Mouse (Mus musculus) embryonic facial prominence, embryonic 11.5 days (tissue): ENCODE data around the gene Rps8. TPM values are rescaled to one million over a fixed set of nuclear protein-coding genes. Genes with fewer than 3 reads are reported as not detected.

ENCODE experiments used
- ATAC-seq: fragments of 200-750 bp; cut with Nextera tagmentation; replicated peaks from 2 replicates; pipeline ENCODE4 v1.8.0; 2017; ENCODE audit warnings: low read depth; ENCODE audit not compliant: insufficient number of reproducible peaks, low FRiP score, low TSS enrichment
- DNase-seq: peaks from one replicate; pipeline ENCODE4 v3.0.0-alpha.2; 2015; ENCODE audit warnings: low spot score
- H3K27ac ChIP-seq: fragments of 300-500 bp; sonication (generic); replicated peaks from 2 replicates; pipeline ENCODE4 v1.5.1; 2014; ENCODE audit warnings: mild to moderate bottlenecking, low read depth, low read length, control low read depth
- H3K27me3 ChIP-seq: fragments of 300-500 bp; sonication (generic); 2 replicates; pipeline ENCODE4 v1.6.1; 2014; ENCODE audit warnings: mild to moderate bottlenecking, low read length, moderate library complexity, mixed read lengths; ENCODE audit not compliant: control insufficient read depth, insufficient read depth
- H3K36me3 ChIP-seq: fragments of 300-500 bp; sonication (generic); replicated peaks from 2 replicates; pipeline ENCODE4 v1.6.1; 2014; ENCODE audit warnings: low read depth, mild to moderate bottlenecking, low read length, moderate library complexity, mixed read lengths; ENCODE audit not compliant: control insufficient read depth, insufficient read depth
- H3K4me1 ChIP-seq: fragments of 300-500 bp; sonication (generic); 2 replicates; pipeline ENCODE4 v1.6.1; 2014; ENCODE audit warnings: low read length, mixed read lengths; ENCODE audit not compliant: control insufficient read depth, insufficient read depth
- H3K4me2 ChIP-seq: fragments of 300-500 bp; sonication (generic); 2 replicates; pipeline ENCODE4 v1.6.1; 2014; ENCODE audit warnings: low read depth, mild to moderate bottlenecking, control low read depth, low read length, moderate library complexity
- H3K4me3 ChIP-seq: fragments of 300-500 bp; sonication (generic); 2 replicates; pipeline ENCODE4 v1.5.1; 2014; ENCODE audit warnings: low read depth, low read length, control low read depth
- H3K9ac ChIP-seq: fragments of 300-500 bp; sonication (generic); replicated peaks from 2 replicates; pipeline ENCODE4 v1.6.1; 2014; ENCODE audit warnings: mild to moderate bottlenecking, control low read depth, low read length
- H3K9me3 ChIP-seq: fragments of 300-500 bp; sonication (generic); replicated peaks from 2 replicates; pipeline ENCODE4 v1.6.1; 2016; ENCODE audit warnings: mild to moderate bottlenecking, low read length, inconsistent platforms, mixed read lengths; ENCODE audit not compliant: control insufficient read depth
- WGBS: fragments of 180-500 bp; shearing (Covaris S2); extraction: QIAGEN DNeasy Blood & Tissue Kit; methylation state at CpG from one replicate; pipeline ENCODE4 v1.1.7; 2014; 5-methylcytosine and 5-hydroxymethylcytosine counted together
- polyA plus RNA-seq: library from polyadenylated mRNA; unstranded; fragments of >200 nt; fragmentation: Nextera tagmentation; extraction: Ambion mirVana; gene quantifications from 2 replicates; pipeline ENCODE4 v1.2.1, GENCODE M21; 2014

The Rps8 gene
- polyA plus RNA-seq, 1 experiment from 2014 or later, result 963 TPM

- WGBS, result 88% methylated on average over 9 of the region's 9 CpGs
- no peak within 1 kb of the TSS for H3K4me2 ChIP-seq
- no peak within 1 kb of the TSS for H3K4me3 ChIP-seq
- H3K36me3 ChIP-seq, result no peaks in the 10 kb centered on the region; the same call in 1 of the 2 replicates
- peak within 1 kb of the TSS; percentile 63; the same call in 1 of the 2 replicates for H3K9ac ChIP-seq
- H3K27me3 ChIP-seq, result peaks cover 2% of the 10 kb centered on the region; the same call in 1 of the 2 replicates
- peak within 1 kb of the TSS; percentile 43; the same call in 1 of the 2 replicates for H3K27ac ChIP-seq
- ATAC-seq, result no peak
- peaks cover 11% of the 10 kb centered on the region for H3K4me1 ChIP-seq
- no peaks in the 10 kb centered on the region for H3K9me3 ChIP-seq
- no peak for DNase-seq
Measured at GRCm38 (mm10) chr4:117126675-117127290, 29.3 kb downstream of the Rps8 start, which contains the start of gene Tctex1d4. Gene Tctex1d4 (plus strand): TSS chr4:117126794.

DNA sequence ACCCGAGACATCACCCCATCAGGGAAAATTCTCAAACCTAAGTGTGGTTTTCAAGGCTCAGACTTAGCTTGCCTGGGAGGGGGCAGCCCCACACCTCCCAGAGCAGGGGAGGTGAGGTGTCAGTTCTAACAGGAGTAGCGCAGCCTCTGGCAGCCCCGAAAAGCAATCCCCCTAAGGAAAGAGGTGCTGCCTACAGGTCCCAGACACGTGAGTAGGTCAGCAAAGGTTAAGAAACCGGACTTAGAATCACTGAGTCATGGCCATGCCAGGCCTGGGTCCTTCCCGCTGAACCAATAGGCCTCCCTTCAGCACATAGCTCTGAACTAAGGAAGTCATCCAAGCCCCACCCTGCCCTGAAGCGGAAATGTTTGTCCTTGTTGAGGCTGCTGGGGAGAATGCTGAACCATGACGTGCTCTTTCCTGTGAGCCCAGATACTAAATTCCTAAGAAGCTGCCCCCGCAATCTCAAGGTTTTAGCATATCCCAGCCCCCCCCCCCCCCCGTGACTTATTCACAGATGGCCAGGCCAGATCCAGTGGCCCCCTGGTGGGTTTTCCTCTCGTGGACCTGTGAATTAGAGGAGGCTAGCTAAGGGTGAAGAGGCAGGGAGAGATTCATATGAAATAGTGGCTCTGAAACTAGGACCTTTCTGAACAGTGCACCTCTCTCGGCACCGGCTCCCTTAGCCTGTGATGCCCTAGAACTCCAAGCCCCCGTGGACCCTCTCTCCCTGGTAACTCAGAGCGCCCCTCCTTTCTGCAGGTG is 30.0 kb downstream of the Rps8 start:
- no peaks in the 10 kb centered on the region for H3K27me3 ChIP-seq
- WGBS, result 47% methylated on average over 15 of the region's 15 CpGs
- H3K4me2 ChIP-seq, result no peak overlapping the region
- H3K9ac ChIP-seq, result peak overlapping the region; percentile 63; the same call in 1 of the 2 replicates
- H3K27ac ChIP-seq, result peak overlapping the region; percentile 43; the same call in 1 of the 2 replicates
- no peak for ATAC-seq
- DNase-seq, result no peak
- H3K9me3 ChIP-seq, result no peaks in the 10 kb centered on the region
- H3K4me1 ChIP-seq, result peaks cover 10% of the 10 kb centered on the region
- H3K4me3 ChIP-seq, result no peak overlapping the region
- H3K36me3 ChIP-seq, result no peaks in the 10 kb centered on the region; the same call in 1 of the 2 replicates

DNA sequence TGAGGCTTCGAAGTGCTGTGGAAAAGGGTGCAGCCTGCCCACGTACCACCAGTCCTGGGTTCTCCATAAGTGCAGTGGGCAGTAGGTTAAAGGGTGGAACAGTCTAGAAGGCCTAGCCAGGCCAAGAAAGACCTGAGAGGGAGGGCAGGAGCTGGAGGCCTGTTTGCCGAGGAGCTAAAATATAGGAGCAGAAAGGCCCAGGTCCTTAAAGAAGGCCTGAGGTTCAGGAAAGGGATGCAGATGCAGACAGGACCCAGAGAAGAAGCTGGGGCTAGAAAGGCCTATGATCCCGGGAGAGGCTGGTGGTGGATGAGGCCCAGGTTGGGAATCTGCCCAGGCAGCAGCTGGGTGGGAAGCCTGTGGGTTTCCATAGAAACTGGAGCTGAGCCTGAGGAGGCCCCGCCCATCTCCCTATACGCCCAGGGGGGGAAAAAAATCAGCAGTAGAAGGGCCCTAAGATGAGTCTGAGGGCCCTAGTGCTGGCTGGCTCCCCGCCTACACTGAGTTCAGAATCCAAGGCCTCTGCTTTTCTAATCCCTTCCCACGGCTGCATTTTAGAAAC is 30.6 kb downstream of the Rps8 start, which contains the start of gene Btbd19:
Gene Btbd19, minus strand, starts transcription at position 378 of the 562 bp plus-strand sequence.
- Histone ChIP-seq H3K4me3 (no peak within 1 kb of the TSS), H3K36me3 (no peaks in the 10 kb centered on the region; the same call in 1 of the 2 replicates), H3K4me1 (peaks cover 10% of the 10 kb centered on the region), H3K27me3 (no peaks in the 10 kb centered on the region), H3K9ac (peak within 1 kb of the TSS; percentile 63), H3K9me3 (no peaks in the 10 kb centered on the region), H3K4me2 (no peak within 1 kb of the TSS; the same call in 1 of the 2 replicates), H3K27ac (peak within 1 kb of the TSS; percentile 63)
- DNase-seq, result peak; percentile 67
- no peak for ATAC-seq
- 36% methylated on average over 8 of the region's 8 CpGs for WGBS

GRCm38 (mm10) chr4:117124518-117125347 is 31.3 kb downstream of the Rps8 start:
- no peak for ATAC-seq
- 61% methylated on average over 14 of the region's 14 CpGs for WGBS
- Histone ChIP-seq H3K4me2 (no peak overlapping the region), H3K4me3 (no peak overlapping the region), H3K27ac (peak overlapping the region; percentile 63; the same call in 1 of the 2 replicates), H3K27me3 (no peaks in the 10 kb centered on the region), H3K9me3 (no peaks in the 10 kb centered on the region), H3K4me1 (peaks cover 10% of the 10 kb centered on the region), H3K36me3 (no peaks in the 10 kb centered on the region; the same call in 1 of the 2 replicates), H3K9ac (peak overlapping the region; percentile 63)
- DNase-seq, result no peak

DNA sequence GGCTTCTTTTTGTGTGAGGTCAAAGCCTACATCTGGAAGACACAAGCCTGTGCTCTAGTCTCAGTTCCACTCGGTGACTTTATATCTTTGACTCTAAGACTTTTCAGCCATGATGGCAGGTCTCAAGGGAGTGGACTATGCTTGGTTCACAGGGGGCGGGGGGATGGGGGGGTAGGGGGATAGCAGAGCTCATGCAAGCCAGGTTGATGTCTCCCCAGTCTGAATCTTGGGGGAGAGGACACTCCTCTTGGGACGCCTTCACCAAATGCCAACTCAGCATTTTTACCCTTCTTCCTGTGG is 31.9 kb downstream of the Rps8 start:
- DNase-seq (no peak), ATAC-seq (no peak)
- no peaks in the 10 kb centered on the region for H3K9me3 ChIP-seq
- H3K4me3 ChIP-seq, result no peak overlapping the region
- no peaks in the 10 kb centered on the region; the same call in 1 of the 2 replicates for H3K36me3 ChIP-seq
- H3K27ac ChIP-seq, result no peak overlapping the region
- peaks cover 10% of the 10 kb centered on the region for H3K4me1 ChIP-seq
- H3K27me3 ChIP-seq, result no peaks in the 10 kb centered on the region
- H3K9ac ChIP-seq, result no peak overlapping the region
- WGBS, result 84% methylated on average over 3 of the region's 3 CpGs
- no peak overlapping the region for H3K4me2 ChIP-seq

DNA sequence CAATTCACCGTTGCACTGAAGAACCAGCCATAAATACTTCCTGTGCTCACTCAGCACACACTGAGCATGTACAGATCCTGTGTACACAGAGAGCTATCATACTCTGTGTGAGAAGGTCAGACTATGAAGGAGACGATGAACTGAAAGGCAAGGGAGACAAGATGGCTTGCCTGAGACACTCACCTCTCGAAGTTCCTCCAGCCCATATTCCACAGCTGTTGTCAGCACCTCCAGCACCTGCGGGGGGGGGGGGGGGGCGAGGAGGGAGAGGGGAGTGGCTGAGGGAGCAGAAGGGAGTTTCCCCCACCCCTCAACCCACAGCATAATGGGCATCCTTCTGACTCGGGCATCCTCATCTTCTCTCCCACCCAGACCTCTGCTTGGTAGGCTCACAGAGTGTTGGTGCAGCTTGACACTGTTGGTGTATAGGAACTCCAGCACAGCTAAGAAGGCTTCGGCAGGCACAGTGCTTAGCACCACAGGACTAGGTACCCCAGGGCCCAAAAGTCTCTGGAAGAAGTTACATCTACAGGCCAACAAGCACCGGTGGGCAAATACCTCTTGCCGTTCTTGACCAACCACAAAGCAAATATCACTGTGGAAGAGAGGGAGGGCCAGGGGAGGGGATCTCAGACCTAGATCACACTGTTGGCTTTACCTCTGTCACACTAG is 32.4 kb downstream of the Rps8 start:
- Histone ChIP-seq H3K36me3 (no peaks in the 10 kb centered on the region), H3K9ac (no peak overlapping the region), H3K4me3 (no peak overlapping the region), H3K4me1 (peaks cover 10% of the 10 kb centered on the region), H3K27me3 (no peaks in the 10 kb centered on the region), H3K4me2 (no peak overlapping the region), H3K27ac (no peak overlapping the region), H3K9me3 (no peaks in the 10 kb centered on the region)
- WGBS, result 91% methylated on average over 7 of the region's 9 CpGs
- no peak for DNase-seq
- ATAC-seq, result no peak

DNA sequence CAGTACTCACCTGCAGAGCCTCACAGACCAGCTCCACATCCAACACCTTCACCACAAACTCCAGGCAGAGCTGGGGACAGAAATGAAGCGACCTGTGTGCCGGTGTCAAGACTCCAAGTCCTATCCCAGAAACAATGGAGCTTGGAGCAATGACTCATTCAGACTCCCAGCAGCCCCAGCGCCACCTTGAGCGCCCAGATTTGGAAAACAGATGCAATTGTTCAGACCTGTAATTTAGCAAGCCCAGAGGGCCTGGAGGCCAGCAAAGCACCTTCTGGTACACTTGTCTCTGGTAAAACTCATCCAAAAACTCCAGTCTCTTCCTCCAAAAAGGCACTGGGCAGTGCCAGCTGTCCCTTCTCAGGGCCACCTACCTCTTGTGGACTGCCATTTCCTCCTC is 33.8 kb downstream of the Rps8 start:
- Histone ChIP-seq H3K4me2 (no peak overlapping the region), H3K4me1 (peaks cover 10% of the 10 kb centered on the region), H3K27me3 (no peaks in the 10 kb centered on the region), H3K36me3 (no peaks in the 10 kb centered on the region), H3K4me3 (no peak overlapping the region), H3K9me3 (no peaks in the 10 kb centered on the region), H3K27ac (no peak overlapping the region), H3K9ac (no peak overlapping the region)
- 87% methylated on average over 4 of the region's 4 CpGs for WGBS
- DNase-seq (no peak), ATAC-seq (no peak)
